Mouse (Mus musculus) hindbrain, postnatal 0 days (tissue): ENCODE measurements around the gene Lim2. TPM values are rescaled to one million over a fixed set of nuclear protein-coding genes. Genes with fewer than 3 reads are reported as not detected.

Experiments
- ATAC-seq: fragments of 200-750 bp; cut with Nextera tagmentation; 2 replicates; pipeline ENCODE4 v1.8.0; 2017; ENCODE audit warnings: mild to moderate bottlenecking, moderate TSS enrichment, moderate library complexity
- DNase-seq: peaks from one replicate; pipeline ENCODE4 v3.0.0-alpha.2; 2015; ENCODE audit warnings: low spot score
- H3K27ac ChIP-seq: fragments of 300-500 bp; sonication (generic); 2 replicates; pipeline ENCODE4 v1.5.1; 2014; ENCODE audit warnings: mild to moderate bottlenecking
- H3K27me3 ChIP-seq: fragments of 300-500 bp; sonication (generic); 2 replicates; pipeline ENCODE4 v1.6.1; 2014; ENCODE audit warnings: low read length, mixed read lengths; ENCODE audit not compliant: insufficient read depth
- H3K36me3 ChIP-seq: fragments of 300-500 bp; sonication (generic); 2 replicates; pipeline ENCODE4 v1.6.1; 2014; ENCODE audit warnings: low read length, mixed read lengths; ENCODE audit not compliant: insufficient read depth
- H3K4me1 ChIP-seq: fragments of 300-500 bp; sonication (generic); 2 replicates; pipeline ENCODE4 v1.6.1; 2014; ENCODE audit warnings: antibody characterized with exemption, low read length, mixed read lengths; ENCODE audit not compliant: insufficient read depth
- H3K4me2 ChIP-seq: fragments of 300-500 bp; sonication (generic); 2 replicates; pipeline ENCODE4 v1.6.1; 2014; ENCODE audit warnings: low read depth, mild to moderate bottlenecking, low read length, moderate library complexity, mixed read lengths
- H3K4me3 ChIP-seq: fragments of 300-500 bp; sonication (generic); 2 replicates; pipeline ENCODE4 v1.5.1; 2014; ENCODE audit warnings: low read length
- H3K9ac ChIP-seq: fragments of 300-500 bp; sonication (generic); replicated peaks from 2 replicates; pipeline ENCODE4 v1.6.1; 2014; ENCODE audit warnings: mild to moderate bottlenecking, low read length, moderate library complexity, mixed read lengths
- H3K9me3 ChIP-seq: fragments of 300-500 bp; sonication (generic); 2 replicates; pipeline ENCODE4 v1.6.1; 2016; ENCODE audit warnings: low read length, mixed read lengths
- CTCF ChIP-seq: IDR thresholded peaks from 2 replicates; pipeline ENCODE4 v1.5.1; 2016; ENCODE audit warnings: antibody characterized with exemption, control low read depth, low read depth
- WGBS: fragments of 180-500 bp; shearing (Covaris S2); extraction: QIAGEN DNeasy Blood & Tissue Kit; methylation state at CpG from one replicate; pipeline ENCODE4 v1.1.7; 2014; 5-methylcytosine and 5-hydroxymethylcytosine counted together
- polyA plus RNA-seq: library from polyadenylated mRNA; unstranded; fragments of >200 nt; fragmentation: Nextera tagmentation; extraction: Ambion mirVana; gene quantifications from 2 replicates; pipeline ENCODE4 v1.2.1, GENCODE M21; 2015
- total RNA-seq: library from RNA; depleted of rRNA; stranded (reverse); fragments of >200 nt; gene quantifications from 2 replicates; pipeline ENCODE4 v1.2.3, GENCODE M21; 2014

Gene Lim2
- total and polyA plus RNA-seq, 2 experiments from 2014 or later = not detected

DNA sequence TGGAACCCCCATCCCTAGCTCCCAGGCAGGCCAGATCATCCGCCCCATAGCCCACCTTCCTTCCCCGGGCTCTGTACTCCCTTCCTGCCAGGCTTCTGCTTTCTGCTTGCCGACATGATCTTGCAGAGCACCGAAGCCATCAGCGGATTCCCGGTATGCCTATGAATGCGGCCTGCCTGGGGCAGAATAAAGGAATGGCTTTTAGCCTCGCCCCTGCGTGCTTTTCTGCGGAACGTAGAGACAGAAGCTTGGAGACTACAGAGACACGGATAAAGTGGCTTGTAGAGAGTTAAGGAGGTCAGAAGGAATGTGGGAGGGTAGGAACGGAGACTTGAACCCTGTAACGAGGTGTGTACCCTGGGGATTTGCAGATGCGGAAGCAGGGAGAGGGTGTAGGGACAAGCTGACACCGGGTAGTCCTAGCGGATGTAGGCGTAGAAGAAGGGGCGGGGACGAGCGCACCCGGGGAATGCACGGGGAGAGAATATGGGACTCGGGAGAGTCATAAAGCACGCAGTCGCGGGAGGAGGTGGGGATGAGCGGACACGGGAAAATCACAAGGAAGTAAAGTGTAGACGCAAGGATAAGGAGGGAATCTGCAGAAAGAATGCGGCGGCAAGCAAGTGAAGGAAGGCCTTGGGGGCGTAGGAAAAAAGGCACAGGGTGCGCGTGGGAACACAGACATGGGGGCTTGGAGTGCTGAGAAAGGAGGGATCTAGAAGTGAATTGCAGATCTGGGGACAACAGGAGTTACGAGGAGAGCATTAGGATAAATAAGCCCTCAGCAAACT, 15.9 kb downstream of the Lim2 start:
- H3K4me1 ChIP-seq = peaks cover 15% of the 10 kb centered on the region; the same call in 1 of the 2 replicates
- H3K9me3 ChIP-seq = no peaks in the 10 kb centered on the region
- H3K27me3 ChIP-seq = no peaks in the 10 kb centered on the region
- H3K4me3 ChIP-seq = peak overlapping the region; percentile 49
- TF ChIP-seq CTCF = no peak
- peak; percentile 84 for ATAC-seq
- peak; percentile 67 for DNase-seq
- H3K4me2 ChIP-seq = peak overlapping the region; percentile 89
- H3K36me3 ChIP-seq = no peaks in the 10 kb centered on the region
- H3K27ac ChIP-seq = peak overlapping the region; percentile 92
- under 1% methylated on average over 36 of the region's 36 CpGs for WGBS
- H3K9ac ChIP-seq = peak overlapping the region; percentile 48

- TF ChIP-seq CTCF = peak; percentile 23
- Histone ChIP-seq H3K36me3 (no peaks in the 10 kb centered on the region), H3K4me2 (peak within 1 kb of the TSS; percentile 89), H3K9ac (peak within 1 kb of the TSS; percentile 52), H3K27ac (peak within 1 kb of the TSS; percentile 92), H3K9me3 (no peaks in the 10 kb centered on the region), H3K27me3 (no peaks in the 10 kb centered on the region), H3K4me3 (peak within 1 kb of the TSS; percentile 49), H3K4me1 (peaks cover 15% of the 10 kb centered on the region; the same call in 1 of the 2 replicates)
- WGBS = under 1% methylated on average over 27 of the region's 27 CpGs
- DNase-seq (peak; percentile 96), ATAC-seq (peak; percentile 98)
Observed at GRCm38 (mm10) chr7:43443917-43444293, 16.4 kb downstream of the Lim2 start, which contains the start of the genes Etfb and Gm45233. TSS of gene Etfb (plus strand) at chr7:43444083. TSS of gene Gm45233 (plus strand) at chr7:43444128.

- Histone ChIP-seq H3K4me1 (peaks cover 11% of the 10 kb centered on the region; the same call in 1 of the 2 replicates), H3K27me3 (no peaks in the 10 kb centered on the region), H3K9me3 (no peaks in the 10 kb centered on the region), H3K27ac (no peak overlapping the region), H3K9ac (no peak overlapping the region), H3K4me3 (no peak overlapping the region), H3K4me2 (no peak overlapping the region), H3K36me3 (no peaks in the 10 kb centered on the region)
- 87% methylated on average over 4 of the region's 4 CpGs for WGBS
- no peak for TF ChIP-seq CTCF
- no peak for DNase-seq
- ATAC-seq = no peak
Observed at GRCm38 (mm10) chr7:43447801-43448200, 20.3 kb downstream of the Lim2 start.

DNA sequence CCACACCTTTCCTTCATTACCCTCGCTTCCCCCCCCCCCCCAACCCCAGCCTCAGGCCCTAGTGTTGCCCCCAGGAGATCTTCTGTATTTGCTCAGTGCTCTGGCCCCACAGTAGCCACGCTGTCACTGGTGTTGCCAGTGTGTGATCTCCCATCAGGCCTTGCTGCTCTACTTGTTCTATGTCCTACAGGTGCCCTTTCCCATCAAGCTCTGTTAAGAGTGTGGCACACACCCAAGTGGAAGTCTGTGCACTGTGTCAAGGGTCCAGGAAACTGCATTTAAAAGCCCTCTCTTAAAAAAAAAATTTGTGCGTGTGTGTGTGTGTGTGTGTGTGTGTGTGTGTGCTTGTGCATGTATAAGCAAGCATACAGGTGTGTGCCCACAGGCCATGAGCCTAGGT, 20.8 kb downstream of the Lim2 start:
- Histone ChIP-seq H3K9me3 (no peaks in the 10 kb centered on the region), H3K4me1 (peaks cover 11% of the 10 kb centered on the region; the same call in 1 of the 2 replicates), H3K27ac (no peak overlapping the region), H3K9ac (no peak overlapping the region), H3K27me3 (no peaks in the 10 kb centered on the region), H3K4me3 (no peak overlapping the region), H3K36me3 (peaks cover 1% of the 10 kb centered on the region; the same call in 1 of the 2 replicates), H3K4me2 (no peak overlapping the region)
- no peak for TF ChIP-seq CTCF
- WGBS = 95% methylated on average over 2 of the region's 3 CpGs
- ATAC-seq (no peak), DNase-seq (no peak)

DNA sequence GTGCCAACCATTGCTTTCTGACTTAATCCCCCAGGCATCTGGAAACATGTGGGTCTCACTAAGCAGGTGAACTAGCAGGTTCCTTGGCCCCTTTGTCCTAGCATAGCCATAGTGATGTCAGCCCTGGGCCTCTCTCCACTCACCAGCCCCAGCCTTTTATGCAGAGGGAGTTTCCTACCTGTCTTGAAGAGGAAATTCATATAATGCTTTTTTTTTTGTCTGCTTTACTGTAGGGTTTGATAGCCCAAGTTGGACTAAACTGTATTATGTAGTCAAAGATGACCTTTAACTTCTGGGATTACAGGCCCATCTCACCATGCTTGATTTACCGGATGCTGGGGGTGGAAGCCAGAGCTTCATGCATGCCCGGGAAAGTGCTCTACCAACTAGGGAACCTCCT, 22.3 kb downstream of the Lim2 start:
- TF ChIP-seq CTCF = no peak
- Histone ChIP-seq H3K27me3 (no peaks in the 10 kb centered on the region), H3K4me3 (no peak overlapping the region), H3K36me3 (peaks cover 13% of the 10 kb centered on the region; the same call in 1 of the 2 replicates), H3K4me2 (no peak overlapping the region), H3K27ac (no peak overlapping the region), H3K9me3 (no peaks in the 10 kb centered on the region), H3K9ac (no peak overlapping the region), H3K4me1 (peaks cover 3% of the 10 kb centered on the region; the same call in 1 of the 2 replicates)
- DNase-seq (no peak), ATAC-seq (no peak)
- 98% methylated on average over 2 of the region's 2 CpGs for WGBS

- ATAC-seq (no peak), DNase-seq (no peak)
- no peak for TF ChIP-seq CTCF
- Histone ChIP-seq H3K4me1 (no peaks in the 10 kb centered on the region), H3K9me3 (no peaks in the 10 kb centered on the region), H3K36me3 (peaks cover 21% of the 10 kb centered on the region; the same call in 1 of the 2 replicates), H3K27me3 (no peaks in the 10 kb centered on the region), H3K9ac (no peak overlapping the region), H3K4me2 (no peak overlapping the region), H3K27ac (no peak overlapping the region), H3K4me3 (no peak overlapping the region)
- 95% methylated on average over 11 of the region's 11 CpGs for WGBS
Observed at GRCm38 (mm10) chr7:43451726-43452125, 24.3 kb downstream of the Lim2 start.

- TF ChIP-seq CTCF = peak; percentile 48
- Histone ChIP-seq H3K4me1 (no peaks in the 10 kb centered on the region), H3K9me3 (no peaks in the 10 kb centered on the region), H3K9ac (no peak overlapping the region), H3K27ac (no peak overlapping the region), H3K4me3 (no peak overlapping the region), H3K4me2 (no peak overlapping the region), H3K36me3 (peaks cover 22% of the 10 kb centered on the region; the same call in 1 of the 2 replicates), H3K27me3 (no peaks in the 10 kb centered on the region)
- WGBS = 34% methylated on average over 4 of the region's 4 CpGs
- ATAC-seq (peak; percentile 37; the same call in 1 of the 2 replicates), DNase-seq (peak; percentile 7)
Observed at GRCm38 (mm10) chr7:43452609-43453008, 25.1 kb downstream of the Lim2 start.
